In genomic region chr1:161765932-161766331, GRCm38 (mm10) we compare ENCODE assay signal across 17 mouse cellular contexts. TPM values are rescaled to one million over a fixed set of nuclear protein-coding genes. Genes with fewer than 3 reads are reported as not detected.
DNase-seq lines count a peak whose midpoint lies in the region; ATAC-seq and TF ChIP-seq lines count a peak whose summit lies in the region.
"Had no signal": no experiment of that assay in that cellular context is flagged by ENCODE, and none has a peak within 500 bp of the region (broad histone marks: within the 10 kb centered on the region; RNA-seq: fewer than 3 reads in every experiment).

No protein-coding gene starts in this region.

- no peak for TF ChIP-seq POLR2A in spleen, adult 2 months (IDR thresholded peaks at IDR 0.05; ENCODE audit: low read depth, low read length)

- no peaks in the 10 kb centered on the region for H3K36me3 ChIP-seq in spleen, adult 2 months (ENCODE audit: control insufficient read depth, insufficient read depth, low read length)
- H3K36me3 ChIP-seq: limb, embryonic 15.5 days; midbrain, embryonic 10.5 days; neural tube, embryonic 12.5 days had no signal

- 11% methylated on average over 5 of the region's 5 CpGs for WGBS in spleen, adult 2 months

- peaks cover 18% of the 10 kb centered on the region for H3K4me1 ChIP-seq in spleen, adult 2 months (ENCODE audit: control insufficient read depth, insufficient read depth, insufficient read length)
- H3K4me1 ChIP-seq: limb, embryonic 15.5 days; midbrain, embryonic 10.5 days; neural tube, embryonic 12.5 days had no signal

- peak overlapping the region; percentile 76 for H3K27ac ChIP-seq in spleen, adult 2 months (ENCODE audit: insufficient read depth, low read length)
- H3K27ac ChIP-seq: limb, embryonic 15.5 days; midbrain, embryonic 10.5 days; neural tube, embryonic 12.5 days had no signal

- DNase-seq in CD8-positive naive resting alpha-beta T cell, adult 2 months (ENCODE audit: low read depth in 2 of 2, low spot score in 2 of 2), result peak; percentile 83 to 84
- DNase-seq in spleen, adult 2 months (ENCODE audit: low read depth in 1 of 2, low spot score in 2 of 2), result peak; percentile 44 to 51
- DNase-seq in thymus, postnatal 25 days, result peak; percentile 71
- DNase-seq in ovary, postnatal 14 days (ENCODE audit: low spot score), result no peak
- DNase-seq in layer of hippocampus, adult 9-11 months, result no peak
- no peak for DNase-seq in frontal cortex, postnatal 14 days (ENCODE audit: low spot score in 2 of 2)
- DNase-seq: cerebellum, adult 8-10 months; forebrain, postnatal 0 days; gastrocnemius, postnatal 36 days; right cerebral cortex, adult 18-20 months had no signal

- peak; percentile 9 to 49; a peak in 3 of 4 replicates for ATAC-seq in hematopoietic stem cell, adult 5-6 weeks (replicated peaks in 1 of 2; ENCODE audit: insufficient read depth in 1 of 2, low FRiP score in 2 of 2, low TSS enrichment in 1 of 2, low read depth in 1 of 2, poor library complexity in 2 of 2, severe bottlenecking in 2 of 2)
- ATAC-seq: forebrain, postnatal 0 days had no signal

- no peaks in the 10 kb centered on the region for H3K27me3 ChIP-seq in spleen, adult 2 months (ENCODE audit: control insufficient read depth, insufficient read depth, low read length)
- H3K27me3 ChIP-seq: limb, embryonic 15.5 days; neural tube, embryonic 12.5 days had no signal

- no peak overlapping the region for H3K4me3 ChIP-seq in spleen, adult 2 months (ENCODE audit: extremely low read depth, insufficient read depth, insufficient read length)
- H3K4me3 ChIP-seq: limb, embryonic 15.5 days; midbrain, embryonic 10.5 days; neural tube, embryonic 12.5 days had no signal

- no peak for TF ChIP-seq CTCF in spleen, adult 2 months (IDR thresholded peaks at IDR 0.05; ENCODE audit: extremely low read depth, insufficient read depth, insufficient read length, insufficient replicate concordance)

RNA-seq across cellular contexts. Expression of gene Fasl, which starts 22.4 kb away (rescaled TPM):
- 0.50 and 0.69 TPM in 2 replicates for total RNA-seq in hematopoietic stem cell, adult 5-6 weeks (2017)
- 1.1 and 1.2 TPM in 2 replicates for polyA plus RNA-seq in spleen, adult 2 months (2012; rRNA removed)
- total RNA-seq: gastrocnemius, postnatal 36 days had no signal
- polyA plus RNA-seq: forebrain, postnatal 0 days; heart, postnatal 0 days; intestine, embryonic 14.5 days; limb, embryonic 15.5 days; lung, embryonic 16.5 days; midbrain, embryonic 10.5 days had no signal

Comparison
In these comparisons a context has a peak if more than half of its experiments do, and no peak if none do; other contexts are left out.
1. DNase-seq: peak in CD8-positive naive resting alpha-beta T cell, adult 2 months (2 of 2), spleen, adult 2 months (2 of 2) and thymus, postnatal 25 days (single experiment); none in ovary, postnatal 14 days (single experiment), layer of hippocampus, adult 9-11 months (single experiment) and frontal cortex, postnatal 14 days (0 of 2).